In the genomic region with DNA sequence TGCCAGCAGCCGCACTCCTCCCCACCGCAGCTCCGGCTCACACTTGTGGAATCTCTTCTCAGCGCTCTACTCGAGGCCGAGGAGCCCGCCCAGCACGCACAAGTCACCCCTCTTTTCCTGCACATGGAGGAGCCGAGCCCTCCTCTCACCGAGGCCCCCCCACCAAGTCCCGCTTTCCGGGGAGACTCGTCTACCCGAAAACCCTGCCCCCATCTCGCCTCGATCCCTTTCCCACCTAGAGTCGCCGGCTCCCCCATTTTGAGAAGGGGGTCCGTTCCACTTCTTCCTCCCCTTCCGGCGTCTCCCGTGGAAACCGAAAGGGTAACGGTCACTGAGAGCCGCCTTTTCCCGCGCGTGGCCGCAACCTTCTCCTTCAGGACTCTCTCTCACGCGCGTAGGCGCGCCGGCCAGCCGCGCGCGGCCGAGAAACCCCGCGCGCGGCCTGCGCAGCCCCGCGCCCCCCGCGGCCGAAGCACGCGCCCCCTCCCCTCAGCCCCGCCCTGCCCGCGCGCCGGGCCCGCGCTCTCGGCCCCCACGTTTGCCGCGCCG, we compare ENCODE assay signal across 8 mouse cellular contexts. TPM values are rescaled to one million over a fixed set of nuclear protein-coding genes. Genes with fewer than 3 reads are reported as not detected.
A peak's percentile ranks its signal among the peaks of the same experiment; 100 is the strongest.
DNase-seq lines count a peak whose midpoint lies in the region; ATAC-seq lines count a peak whose summit lies in the region.

No protein-coding gene starts in this region.

- no peak overlapping the region for H3K27ac ChIP-seq in brown adipose tissue, adult 24 weeks (replicated peaks; ENCODE audit: low read depth, low read length)
- H3K27ac ChIP-seq in forebrain, embryonic 15.5 days (replicated peaks): peak overlapping the region; percentile 83
- peak overlapping the region; percentile 82 for H3K27ac ChIP-seq in stomach, embryonic 14.5 days (ENCODE audit: low read length)

- H3K9me3 ChIP-seq in forebrain, embryonic 15.5 days: no peaks in the 10 kb centered on the region
- no peaks in the 10 kb centered on the region for H3K9me3 ChIP-seq in stomach, embryonic 14.5 days (ENCODE audit: control insufficient read depth, low read depth, low read length)

- peak; percentile 36 for DNase-seq in cerebellum, adult 11 months
- peak; percentile 15 to 32 for DNase-seq in B cell, adult 2 months
- peak; percentile 17 for DNase-seq in kidney, postnatal 14 days

- peak overlapping the region; percentile 53 for H3K4me2 ChIP-seq in forebrain, embryonic 15.5 days (replicated peaks)
- H3K4me2 ChIP-seq in stomach, embryonic 14.5 days (replicated peaks; ENCODE audit: low read depth, low read length): peak overlapping the region; percentile 45

- peak overlapping the region; percentile 66 for H3K4me3 ChIP-seq in brown adipose tissue, adult 24 weeks (ENCODE audit: insufficient read depth, low read depth, low read length)
- H3K4me3 ChIP-seq in forebrain, embryonic 15.5 days: peak overlapping the region; percentile 58
- H3K4me3 ChIP-seq in stomach, embryonic 14.5 days (ENCODE audit: low read depth, low read length): peak overlapping the region; percentile 53

- ATAC-seq in cerebellum, adult (ENCODE audit: insufficient number of reproducible peaks, low FRiP score, low TSS enrichment): no peak
- peak; percentile 20 for ATAC-seq in forebrain, embryonic 15.5 days (replicated peaks)
- ATAC-seq in megakaryocyte-erythroid progenitor cell, adult 5-6 weeks (replicated peaks; ENCODE audit: low FRiP score, low TSS enrichment, poor library complexity, severe bottlenecking): peak; percentile 62
- ATAC-seq in stomach, embryonic 14.5 days (ENCODE audit: insufficient number of reproducible peaks, insufficient read depth, low FRiP score, low read depth): no peak; the same call in 1 of the 2 replicates

- H3K9ac ChIP-seq in forebrain, embryonic 15.5 days (replicated peaks): peak overlapping the region; percentile 57
- peak overlapping the region; percentile 55 for H3K9ac ChIP-seq in stomach, embryonic 14.5 days (replicated peaks; ENCODE audit: low read depth, low read length)

- peaks cover 6% of the 10 kb centered on the region; the same call in 1 of the 2 replicates for H3K36me3 ChIP-seq in forebrain, embryonic 15.5 days
- no peaks in the 10 kb centered on the region; the same call in 1 of the 2 replicates for H3K36me3 ChIP-seq in stomach, embryonic 14.5 days (ENCODE audit: control insufficient read depth, insufficient read depth, low read length)

- H3K4me1 ChIP-seq in brown adipose tissue, adult 24 weeks (ENCODE audit: control insufficient read depth, insufficient read depth, insufficient read length, low read length): no peaks in the 10 kb centered on the region
- peaks cover 6% of the 10 kb centered on the region; the same call in 1 of the 2 replicates for H3K4me1 ChIP-seq in forebrain, embryonic 15.5 days
- no peaks in the 10 kb centered on the region for H3K4me1 ChIP-seq in stomach, embryonic 14.5 days (ENCODE audit: control insufficient read depth, insufficient read depth, low read length)

- 22% methylated on average over 59 of the region's 64 CpGs for WGBS in forebrain, embryonic 15.5 days
- WGBS in stomach, embryonic 14.5 days: 10% methylated on average over 54 of the region's 64 CpGs

- H3K27me3 ChIP-seq in forebrain, embryonic 15.5 days: no peaks in the 10 kb centered on the region
- H3K27me3 ChIP-seq in stomach, embryonic 14.5 days (ENCODE audit: control insufficient read depth, insufficient read depth, low read length): no peaks in the 10 kb centered on the region

RNA-seq across cellular contexts. Expression of a gene that starts 0.6 kb away (rescaled TPM):
- 1.6 and 2.6 TPM in 2 replicates for polyA plus RNA-seq in brown adipose tissue, adult 24 weeks (2012; ENCODE audit: insufficient read depth, insufficient read length, missing spikeins)
- 50.2 and 50.9 TPM in 2 replicates for polyA plus RNA-seq in forebrain, embryonic 15.5 days (2015; fragmentation: Nextera tagmentation; extraction: Ambion mirVana)
- total RNA-seq in megakaryocyte-erythroid progenitor cell, adult 5-6 weeks (2014; fragmentation: Nextera tagmentation): 79.0 and 89.2 TPM in 2 replicates
- total RNA-seq in megakaryocyte-erythroid progenitor cell, adult 5-6 weeks (2017): 68.2 and 84.3 TPM in 2 replicates
- polyA plus RNA-seq in stomach, embryonic 14.5 days (2014; fragmentation: Nextera tagmentation; extraction: Ambion mirVana): 55.8 and 57.5 TPM in 2 replicates

RNA-seq across cellular contexts. Expression of a gene that starts 16.3 kb away (rescaled TPM):
- 1.1 and 1.5 TPM in 2 replicates for polyA plus RNA-seq in brown adipose tissue, adult 24 weeks (2012; ENCODE audit: insufficient read depth, insufficient read length, missing spikeins)
- polyA plus RNA-seq in forebrain, embryonic 15.5 days (2015; fragmentation: Nextera tagmentation; extraction: Ambion mirVana): 0.09 TPM in 1 of 2 replicates, not detected in the other
- total RNA-seq in megakaryocyte-erythroid progenitor cell, adult 5-6 weeks (2014; fragmentation: Nextera tagmentation): 39.5 and 46.0 TPM in 2 replicates
- 56.1 and 61.3 TPM in 2 replicates for total RNA-seq in megakaryocyte-erythroid progenitor cell, adult 5-6 weeks (2017)
- polyA plus RNA-seq in stomach, embryonic 14.5 days (2014; fragmentation: Nextera tagmentation; extraction: Ambion mirVana): 0.30 and 0.62 TPM in 2 replicates

RNA-seq across cellular contexts. Expression of a gene that starts 55.7 kb away (rescaled TPM):
- not detected in 2 replicates for polyA plus RNA-seq in brown adipose tissue, adult 24 weeks (2012; ENCODE audit: insufficient read depth, insufficient read length, missing spikeins)
- polyA plus RNA-seq in forebrain, embryonic 15.5 days (2015; fragmentation: Nextera tagmentation; extraction: Ambion mirVana): 0.29 and 0.36 TPM in 2 replicates
- not detected in 2 replicates for total RNA-seq in megakaryocyte-erythroid progenitor cell, adult 5-6 weeks (2014; fragmentation: Nextera tagmentation)
- total RNA-seq in megakaryocyte-erythroid progenitor cell, adult 5-6 weeks (2017): not detected in 2 replicates
- not detected in 2 replicates for polyA plus RNA-seq in stomach, embryonic 14.5 days (2014; fragmentation: Nextera tagmentation; extraction: Ambion mirVana)

RNA-seq across cellular contexts. Expression of a gene that starts 58.7 kb away (rescaled TPM):
- polyA plus RNA-seq in brown adipose tissue, adult 24 weeks (2012; ENCODE audit: insufficient read depth, insufficient read length, missing spikeins): 19.6 and 24.5 TPM in 2 replicates
- 52.0 and 53.0 TPM in 2 replicates for polyA plus RNA-seq in forebrain, embryonic 15.5 days (2015; fragmentation: Nextera tagmentation; extraction: Ambion mirVana)
- 23.0 TPM in 2 replicates for total RNA-seq in megakaryocyte-erythroid progenitor cell, adult 5-6 weeks (2014; fragmentation: Nextera tagmentation)
- total RNA-seq in megakaryocyte-erythroid progenitor cell, adult 5-6 weeks (2017): 14.9 and 26.6 TPM in 2 replicates
- polyA plus RNA-seq in stomach, embryonic 14.5 days (2014; fragmentation: Nextera tagmentation; extraction: Ambion mirVana): 27.9 and 28.0 TPM in 2 replicates

Comparison
In these comparisons a context has a peak if more than half of its experiments do, and no peak if none do; other contexts are left out.
1. ATAC-seq: peak in forebrain, embryonic 15.5 days (single experiment) and megakaryocyte-erythroid progenitor cell, adult 5-6 weeks (single experiment); none in cerebellum, adult (single experiment) and stomach, embryonic 14.5 days (single experiment).
2. RNA of a gene that starts 0.6 kb away (polyA plus RNA-seq): 55.8 to 57.5 TPM in stomach, embryonic 14.5 days and 50.2 to 50.9 TPM in forebrain, embryonic 15.5 days; 1.6 to 2.6 TPM in brown adipose tissue, adult 24 weeks; every median in the first group is over 10 times any median in the second.
3. Peak in every context shown above with its lines, with median percentiles within 50 percentile points of each other: DNase-seq and H3K4me3 ChIP-seq.